Mouse (Mus musculus): ENCODE measurements around the gene Myo1h. TPM values are rescaled to one million over a fixed set of nuclear protein-coding genes. Genes with fewer than 3 reads are reported as not detected.

Gene Myo1h
- polyA plus RNA-seq, 1 experiment from 2014 or later: 0.64 TPM

GRCm38 (mm10) chr5:114323791-114324507 is 35.0 kb downstream of the Myo1h start:
- H3K36me3 ChIP-seq: no peaks in the 10 kb centered on the region
- 20% methylated on average over 16 of the region's 16 CpGs for WGBS

GRCm38 (mm10) chr5:114342996-114343395 is 54.0 kb downstream of the Myo1h start:
- Histone ChIP-seq H3K27me3 (replicated peaks) (peaks cover 12% of the 10 kb centered on the region), H3K4me3 (no peak overlapping the region), H3K4me1 (replicated peaks) (no peaks in the 10 kb centered on the region), H3K9me3 (replicated peaks) (no peaks in the 10 kb centered on the region), H3K9ac (no peak overlapping the region), H3K27ac (ENCODE audit: poor library complexity, severe bottlenecking) (no peak overlapping the region), H3K4me2 (no peak overlapping the region), H3K36me3 (no peaks in the 10 kb centered on the region)
- ATAC-seq (ENCODE audit: insufficient number of reproducible peaks, low FRiP score): no peak
- WGBS: 67% methylated on average over 5 of the region's 5 CpGs

More at GRCm38 (mm10) chr5:114323791-114324507, 35.0 kb downstream of the Myo1h start:
- no peak overlapping the region for H3K27ac ChIP-seq (ENCODE audit: poor library complexity, severe bottlenecking)
- H3K9me3 ChIP-seq (replicated peaks): no peaks in the 10 kb centered on the region
- H3K27me3 ChIP-seq (replicated peaks): peaks cover 27% of the 10 kb centered on the region
- peaks cover 5% of the 10 kb centered on the region; the same call in 1 of the 2 replicates for H3K4me1 ChIP-seq (replicated peaks)
- H3K4me3 ChIP-seq: no peak overlapping the region
- peak overlapping the region; percentile 46 for H3K4me2 ChIP-seq
- no peak overlapping the region for H3K9ac ChIP-seq
- no peak for ATAC-seq (ENCODE audit: insufficient number of reproducible peaks, low FRiP score)

- Histone ChIP-seq H3K9me3 (replicated peaks) (no peaks in the 10 kb centered on the region), H3K36me3 (no peaks in the 10 kb centered on the region), H3K27ac (ENCODE audit: poor library complexity, severe bottlenecking) (no peak overlapping the region), H3K27me3 (replicated peaks) (peaks cover 12% of the 10 kb centered on the region), H3K4me3 (no peak overlapping the region), H3K4me2 (no peak overlapping the region), H3K4me1 (replicated peaks) (no peaks in the 10 kb centered on the region), H3K9ac (no peak overlapping the region)
- WGBS: 87% methylated on average over 7 of the region's 7 CpGs
- no peak for ATAC-seq (ENCODE audit: insufficient number of reproducible peaks, low FRiP score)
Measured at GRCm38 (mm10) chr5:114343612-114344011, 54.6 kb downstream of the Myo1h start.

- ATAC-seq (ENCODE audit: insufficient number of reproducible peaks, low FRiP score): no peak
- H3K4me2 ChIP-seq: no peak overlapping the region
- 51% methylated on average over 3 of the region's 3 CpGs for WGBS
Measured at GRCm38 (mm10) chr5:114345538-114345937, 56.6 kb downstream of the Myo1h start.

GRCm38 (mm10) chr5:114347005-114347404 is 58.0 kb downstream of the Myo1h start:
- no peaks in the 10 kb centered on the region for H3K4me1 ChIP-seq (replicated peaks)
- H3K27me3 ChIP-seq (replicated peaks): peaks cover 15% of the 10 kb centered on the region
- no peak overlapping the region for H3K9ac ChIP-seq
- no peaks in the 10 kb centered on the region for H3K36me3 ChIP-seq
- H3K27ac ChIP-seq (ENCODE audit: poor library complexity, severe bottlenecking): no peak overlapping the region
- no peaks in the 10 kb centered on the region for H3K9me3 ChIP-seq (replicated peaks)
- WGBS: 76% methylated on average over 10 of the region's 10 CpGs
- no peak for ATAC-seq (ENCODE audit: insufficient number of reproducible peaks, low FRiP score)
- H3K4me3 ChIP-seq: no peak overlapping the region
- no peak overlapping the region for H3K4me2 ChIP-seq

More at GRCm38 (mm10) chr5:114345538-114345937, 56.6 kb downstream of the Myo1h start:
- Histone ChIP-seq H3K36me3 (no peaks in the 10 kb centered on the region), H3K9ac (no peak overlapping the region), H3K4me1 (replicated peaks) (no peaks in the 10 kb centered on the region), H3K27ac (ENCODE audit: poor library complexity, severe bottlenecking) (no peak overlapping the region), H3K9me3 (replicated peaks) (no peaks in the 10 kb centered on the region), H3K4me3 (no peak overlapping the region), H3K27me3 (replicated peaks) (peaks cover 11% of the 10 kb centered on the region; the same call in 1 of the 2 replicates)

GRCm38 (mm10) chr5:114351490-114351889 is 62.5 kb downstream of the Myo1h start:
- H3K4me1 ChIP-seq (replicated peaks): no peaks in the 10 kb centered on the region

GRCm38 (mm10) chr5:114356250-114356935 is 67.4 kb downstream of the Myo1h start:
- Histone ChIP-seq H3K27me3 (replicated peaks) (peaks cover 1% of the 10 kb centered on the region; the same call in 1 of the 2 replicates), H3K9ac (peak overlapping the region; percentile 45; the same call in 1 of the 2 replicates), H3K4me2 (peak overlapping the region; percentile 47), H3K36me3 (peaks cover 25% of the 10 kb centered on the region; the same call in 1 of the 2 replicates), H3K27ac (ENCODE audit: poor library complexity, severe bottlenecking) (no peak overlapping the region), H3K4me1 (replicated peaks) (peaks cover 6% of the 10 kb centered on the region; the same call in 1 of the 2 replicates), H3K9me3 (replicated peaks) (no peaks in the 10 kb centered on the region), H3K4me3 (0 out of 2 replicates have a peak overlapping the region, but pooled peaks have one; percentile 9)
- WGBS: 27% methylated on average over 7 of the region's 7 CpGs
- peak; percentile 76 for ATAC-seq (ENCODE audit: insufficient number of reproducible peaks, low FRiP score)

More at GRCm38 (mm10) chr5:114351490-114351889, 62.5 kb downstream of the Myo1h start:
- Histone ChIP-seq H3K9me3 (replicated peaks) (no peaks in the 10 kb centered on the region), H3K4me2 (no peak overlapping the region), H3K27ac (ENCODE audit: poor library complexity, severe bottlenecking) (no peak overlapping the region), H3K9ac (no peak overlapping the region), H3K36me3 (no peaks in the 10 kb centered on the region), H3K4me3 (no peak overlapping the region), H3K27me3 (replicated peaks) (peaks cover 15% of the 10 kb centered on the region)
- WGBS: 54% methylated on average over 10 of the region's 10 CpGs
- no peak for ATAC-seq (ENCODE audit: insufficient number of reproducible peaks, low FRiP score)

- Histone ChIP-seq H3K36me3 (peaks cover 32% of the 10 kb centered on the region; the same call in 1 of the 2 replicates), H3K9ac (peak overlapping the region; percentile 45; the same call in 1 of the 2 replicates), H3K27ac (ENCODE audit: poor library complexity, severe bottlenecking) (no peak overlapping the region), H3K4me2 (peak overlapping the region; percentile 47), H3K9me3 (replicated peaks) (no peaks in the 10 kb centered on the region), H3K4me3 (0 out of 2 replicates have a peak overlapping the region, but pooled peaks have one; percentile 9), H3K4me1 (replicated peaks) (peaks cover 6% of the 10 kb centered on the region; the same call in 1 of the 2 replicates), H3K27me3 (replicated peaks) (no peaks in the 10 kb centered on the region; the same call in 1 of the 2 replicates)
- 0 out of 2 replicates have a peak, but pooled peaks have one; percentile 31 for ATAC-seq (ENCODE audit: insufficient number of reproducible peaks, low FRiP score)
- WGBS: 49% methylated on average over 23 of the region's 23 CpGs
Measured at GRCm38 (mm10) chr5:114356936-114357751, 68.2 kb downstream of the Myo1h start.

- Histone ChIP-seq H3K9me3 (replicated peaks) (no peaks in the 10 kb centered on the region), H3K27me3 (replicated peaks) (no peaks in the 10 kb centered on the region), H3K4me3 (no peak overlapping the region), H3K4me2 (no peak overlapping the region), H3K36me3 (peaks cover 49% of the 10 kb centered on the region), H3K9ac (no peak overlapping the region), H3K4me1 (replicated peaks) (peaks cover 6% of the 10 kb centered on the region; the same call in 1 of the 2 replicates), H3K27ac (ENCODE audit: poor library complexity, severe bottlenecking) (no peak overlapping the region)
- no peak for ATAC-seq (ENCODE audit: insufficient number of reproducible peaks, low FRiP score)
- WGBS: 80% methylated on average over 10 of the region's 10 CpGs
Measured at GRCm38 (mm10) chr5:114358833-114359232, 69.9 kb downstream of the Myo1h start.

- H3K27me3 ChIP-seq (replicated peaks): no peaks in the 10 kb centered on the region
- H3K4me2 ChIP-seq: no peak overlapping the region
- H3K9ac ChIP-seq: no peak overlapping the region
- peaks cover 6% of the 10 kb centered on the region; the same call in 1 of the 2 replicates for H3K4me1 ChIP-seq (replicated peaks)
- H3K27ac ChIP-seq (ENCODE audit: poor library complexity, severe bottlenecking): no peak overlapping the region
- H3K36me3 ChIP-seq: peaks cover 57% of the 10 kb centered on the region
- no peak for ATAC-seq (ENCODE audit: insufficient number of reproducible peaks, low FRiP score)
- 61% methylated on average over 8 of the region's 8 CpGs for WGBS
- H3K9me3 ChIP-seq (replicated peaks): no peaks in the 10 kb centered on the region
- no peak overlapping the region for H3K4me3 ChIP-seq
Measured at GRCm38 (mm10) chr5:114359586-114359985, 70.6 kb downstream of the Myo1h start.
